Mouse (Mus musculus) limb, embryonic 11.5 days (tissue): Measurements from ENCODE around the gene Csrnp3. TPM values are rescaled to one million over a fixed set of nuclear protein-coding genes. Genes with fewer than 3 reads are reported as not detected.

Experiments used
- ATAC-seq: fragments of 200-750 bp; cut with Nextera tagmentation; 2 replicates; pipeline ENCODE4 v1.8.0; 2017; ENCODE audit warnings: low read depth; ENCODE audit not compliant: insufficient number of reproducible peaks, low FRiP score, low TSS enrichment
- DNase-seq: peaks from one replicate; pipeline ENCODE4 v3.0.0-alpha.2; 2015; ENCODE audit warnings: low spot score
- H3K27ac ChIP-seq: fragments of 300-500 bp; sonication (generic); replicated peaks from 2 replicates; pipeline ENCODE4 v1.5.1; 2014; ENCODE audit warnings: low read depth, mild to moderate bottlenecking, low read length
- H3K27me3 ChIP-seq: fragments of 300-500 bp; sonication (generic); 2 replicates; pipeline ENCODE4 v1.6.1; 2014; ENCODE audit warnings: mild to moderate bottlenecking, low read length, mixed read lengths; ENCODE audit not compliant: control insufficient read depth, insufficient read depth
- H3K36me3 ChIP-seq: fragments of 300-500 bp; sonication (generic); 2 replicates; pipeline ENCODE4 v1.6.1; 2014; ENCODE audit warnings: mild to moderate bottlenecking, low read length, moderate library complexity, mixed read lengths; ENCODE audit not compliant: control insufficient read depth, insufficient read depth
- H3K4me1 ChIP-seq: fragments of 300-500 bp; sonication (generic); 2 replicates; pipeline ENCODE4 v1.6.1; 2014; ENCODE audit warnings: low read length, mixed read lengths; ENCODE audit not compliant: control insufficient read depth, insufficient read depth
- H3K4me2 ChIP-seq: fragments of 300-500 bp; sonication (generic); 2 replicates; pipeline ENCODE4 v1.6.1; 2014; ENCODE audit warnings: low read depth, mild to moderate bottlenecking, moderate library complexity; ENCODE audit not compliant: severe bottlenecking
- H3K4me3 ChIP-seq: fragments of 300-500 bp; sonication (generic); 2 replicates; pipeline ENCODE4 v1.5.1; 2014; ENCODE audit warnings: low read depth, low read length
- H3K9ac ChIP-seq: fragments of 300-500 bp; sonication (generic); 2 replicates; pipeline ENCODE4 v1.6.1; 2014; ENCODE audit warnings: mild to moderate bottlenecking, low read length
- H3K9me3 ChIP-seq: fragments of 300-500 bp; sonication (generic); 2 replicates; pipeline ENCODE4 v1.6.1; 2016; ENCODE audit warnings: low read length; ENCODE audit not compliant: control insufficient read depth
- WGBS: fragments of 180-500 bp; shearing (Covaris S2); extraction: QIAGEN DNeasy Blood & Tissue Kit; methylation state at CpG from one replicate; pipeline ENCODE4 v1.1.7; 2014; 5-methylcytosine and 5-hydroxymethylcytosine counted together
- polyA plus RNA-seq: library from polyadenylated mRNA; unstranded; fragments of >200 nt; fragmentation: Nextera tagmentation; extraction: Ambion mirVana; gene quantifications from 2 replicates; pipeline ENCODE4 v1.2.1, GENCODE M21; 2014

The Csrnp3 gene
- polyA plus RNA-seq, 1 experiment from 2014 or later: 10.8 TPM

DNA sequence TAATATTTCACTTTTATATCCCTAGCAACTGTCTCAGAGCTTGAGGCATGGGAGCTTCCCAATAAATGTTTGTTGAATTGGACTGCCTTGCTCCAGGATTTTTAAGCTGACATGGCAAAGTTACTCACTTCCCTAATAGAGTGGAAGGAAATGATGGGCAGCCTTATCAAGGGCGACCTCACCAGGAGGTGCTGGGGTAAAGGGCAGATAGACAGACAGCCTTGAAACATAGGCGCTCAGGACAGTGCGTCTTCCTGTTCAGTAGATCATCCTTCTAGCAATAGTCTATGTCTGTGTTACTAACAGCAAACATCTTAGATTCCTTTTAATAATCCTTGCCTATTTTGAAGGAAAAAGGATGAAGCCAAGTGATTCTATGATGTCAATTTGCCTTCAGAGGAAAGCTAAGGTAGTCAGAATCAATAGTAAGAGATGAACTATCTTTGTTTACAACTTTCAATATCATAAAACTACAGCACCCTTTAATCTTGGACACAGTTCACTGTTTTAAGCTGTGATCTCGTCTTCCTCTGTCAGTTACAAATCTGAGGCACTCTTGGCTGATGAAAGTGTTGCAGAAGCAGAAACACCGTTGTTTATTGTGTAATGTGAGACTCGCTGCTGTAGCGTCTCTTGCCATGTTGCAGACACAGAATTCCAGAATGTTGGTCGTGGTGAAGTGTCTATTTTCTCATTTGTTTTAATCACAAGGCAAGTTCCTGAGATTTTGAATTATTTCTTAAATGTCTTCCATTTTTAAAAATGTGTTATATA is 81.6 kb downstream of the Csrnp3 start:
- Histone ChIP-seq H3K27ac (no peak overlapping the region), H3K4me2 (no peak overlapping the region), H3K9me3 (no peaks in the 10 kb centered on the region), H3K9ac (no peak overlapping the region), H3K4me1 (peaks cover 5% of the 10 kb centered on the region; the same call in 1 of the 2 replicates), H3K4me3 (no peak overlapping the region), H3K27me3 (no peaks in the 10 kb centered on the region), H3K36me3 (no peaks in the 10 kb centered on the region; the same call in 1 of the 2 replicates)
- ATAC-seq (no peak), DNase-seq (no peak)
- 53% methylated on average over 8 of the region's 8 CpGs for WGBS

DNA sequence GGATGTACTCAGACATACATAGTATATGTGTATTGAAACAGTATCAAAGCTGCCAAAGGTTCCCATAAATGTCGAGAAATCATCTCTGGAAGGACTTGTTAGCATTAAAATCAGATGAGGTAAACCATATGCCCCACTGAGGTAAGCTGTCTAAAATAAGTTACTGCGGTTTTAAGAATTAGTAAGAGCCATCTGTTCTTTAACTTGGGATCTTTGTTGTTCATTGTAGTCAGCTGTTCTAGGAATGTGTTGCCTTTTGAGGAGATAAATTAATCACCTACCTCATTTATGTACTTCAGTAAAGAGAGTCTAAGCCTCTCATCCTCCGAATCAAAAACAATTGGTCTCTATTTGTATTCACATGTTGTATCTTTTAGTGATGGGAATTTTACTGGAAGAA is 83.7 kb downstream of the Csrnp3 start:
- no peaks in the 10 kb centered on the region for H3K9me3 ChIP-seq
- H3K4me2 ChIP-seq: no peak overlapping the region
- H3K36me3 ChIP-seq: no peaks in the 10 kb centered on the region; the same call in 1 of the 2 replicates
- no peak overlapping the region for H3K4me3 ChIP-seq
- H3K4me1 ChIP-seq: peaks cover 5% of the 10 kb centered on the region; the same call in 1 of the 2 replicates
- ATAC-seq: no peak
- H3K9ac ChIP-seq: no peak overlapping the region
- H3K27ac ChIP-seq: no peak overlapping the region
- no peaks in the 10 kb centered on the region for H3K27me3 ChIP-seq
- WGBS: 49% methylated on average over 3 of the region's 3 CpGs
- DNase-seq: no peak

DNA sequence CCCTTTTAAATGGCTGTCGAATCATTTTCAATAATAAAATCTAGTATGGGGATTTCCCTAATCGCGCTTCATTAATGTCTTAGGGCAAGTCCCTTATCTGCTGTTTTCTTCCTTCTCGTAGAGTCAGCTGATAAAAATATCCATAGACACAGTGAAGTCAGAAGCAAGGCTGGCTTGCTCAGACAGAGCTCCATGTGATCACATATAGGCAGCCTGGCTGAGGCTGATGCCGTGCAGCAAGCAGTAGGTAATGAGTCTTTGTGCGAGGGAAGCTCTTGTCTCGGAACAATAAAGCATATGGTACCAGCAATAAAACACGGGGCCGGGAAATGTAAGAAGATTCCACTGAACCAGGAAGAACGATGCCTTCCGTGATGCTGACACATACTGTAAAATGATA is 84.4 kb downstream of the Csrnp3 start:
- no peaks in the 10 kb centered on the region for H3K36me3 ChIP-seq
- no peaks in the 10 kb centered on the region for H3K9me3 ChIP-seq
- no peak overlapping the region; the same call in 1 of the 2 replicates for H3K27ac ChIP-seq
- no peaks in the 10 kb centered on the region for H3K27me3 ChIP-seq
- H3K4me2 ChIP-seq: 0 out of 2 replicates have a peak overlapping the region, but pooled peaks have one; percentile 4
- H3K9ac ChIP-seq: no peak overlapping the region
- WGBS: 42% methylated on average over 11 of the region's 11 CpGs
- ATAC-seq (peak; percentile 65), DNase-seq (peak; percentile 48)
- H3K4me1 ChIP-seq: peaks cover 5% of the 10 kb centered on the region; the same call in 1 of the 2 replicates
- no peak overlapping the region for H3K4me3 ChIP-seq

DNA sequence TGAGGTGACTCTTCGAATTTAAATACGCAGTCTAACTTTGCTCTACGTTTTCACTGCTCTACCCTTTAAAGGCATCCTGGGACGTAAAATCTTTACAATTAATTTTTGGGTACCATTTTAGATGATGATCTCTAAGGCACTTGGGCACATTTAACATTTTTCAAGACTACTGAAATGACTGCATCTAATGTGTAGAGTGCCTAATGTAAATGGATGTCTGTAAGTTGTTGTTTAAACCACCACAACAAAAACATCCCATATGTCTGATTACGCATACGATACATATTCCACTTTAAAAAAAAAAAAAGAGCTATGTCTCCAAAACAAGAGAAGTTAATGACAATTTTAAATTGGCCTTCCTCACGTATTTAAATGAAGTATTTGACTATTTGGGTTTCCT is 85.7 kb downstream of the Csrnp3 start:
- no peak for ATAC-seq
- no peak for DNase-seq
- Histone ChIP-seq H3K9me3 (no peaks in the 10 kb centered on the region), H3K4me2 (peak overlapping the region; percentile 53), H3K4me3 (peak overlapping the region; percentile 36), H3K27ac (no peak overlapping the region; the same call in 1 of the 2 replicates), H3K9ac (peak overlapping the region; percentile 51; the same call in 1 of the 2 replicates), H3K27me3 (no peaks in the 10 kb centered on the region), H3K36me3 (no peaks in the 10 kb centered on the region), H3K4me1 (peaks cover 5% of the 10 kb centered on the region; the same call in 1 of the 2 replicates)
- WGBS: 64% methylated on average over 7 of the region's 7 CpGs

DNA sequence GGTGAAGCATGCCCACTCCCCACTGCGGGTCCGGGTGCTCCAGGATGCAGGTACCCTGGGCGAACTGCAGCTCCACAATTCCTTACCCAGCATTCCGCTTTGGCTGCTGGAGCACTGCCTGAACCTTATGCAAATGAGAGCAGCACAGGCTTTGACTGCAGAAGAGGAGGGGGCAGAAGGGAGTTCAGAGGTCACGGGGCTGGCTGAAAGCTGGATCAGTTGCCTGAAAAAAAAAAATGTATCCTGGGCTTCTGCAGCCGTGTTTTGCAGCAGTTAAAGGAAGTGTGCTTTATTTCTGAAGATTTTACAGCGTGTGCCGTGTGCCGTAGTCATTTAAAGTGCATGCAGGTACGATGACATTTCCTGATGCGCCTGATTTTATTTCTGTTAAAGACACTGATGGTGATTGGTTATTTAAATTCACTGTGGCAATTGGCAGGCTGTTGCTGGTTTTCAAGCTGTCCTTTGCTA is 86.3 kb downstream of the Csrnp3 start:
- Histone ChIP-seq H3K27me3 (no peaks in the 10 kb centered on the region), H3K36me3 (no peaks in the 10 kb centered on the region), H3K9me3 (no peaks in the 10 kb centered on the region), H3K4me2 (peak overlapping the region; percentile 53), H3K27ac (no peak overlapping the region; the same call in 1 of the 2 replicates), H3K4me3 (peak overlapping the region; percentile 36), H3K4me1 (peaks cover 5% of the 10 kb centered on the region; the same call in 1 of the 2 replicates), H3K9ac (peak overlapping the region; percentile 51; the same call in 1 of the 2 replicates)
- DNase-seq (peak; percentile 77), ATAC-seq (peak; percentile 75)
- WGBS: under 1% methylated on average over 11 of the region's 11 CpGs

DNA sequence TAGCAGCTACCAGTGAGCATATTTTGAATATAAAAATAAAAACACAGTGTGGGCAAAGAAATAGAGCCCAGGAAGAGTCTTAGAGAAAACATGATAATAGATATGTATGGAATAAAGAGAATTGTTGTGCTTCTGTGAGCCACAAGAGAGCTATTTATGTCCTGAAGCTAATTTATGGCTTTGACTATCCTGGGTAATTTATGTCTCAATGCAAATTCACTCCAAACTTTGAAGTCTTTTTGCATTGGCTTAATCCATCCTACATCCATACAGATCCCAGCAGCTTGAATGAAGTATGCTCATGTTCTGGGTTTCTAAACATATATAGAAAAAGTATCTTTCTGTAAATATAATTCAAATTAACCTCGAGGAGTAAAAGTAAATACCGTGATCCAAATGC is 88.5 kb downstream of the Csrnp3 start:
- no peaks in the 10 kb centered on the region for H3K9me3 ChIP-seq
- H3K36me3 ChIP-seq: no peaks in the 10 kb centered on the region
- ATAC-seq: no peak
- WGBS: 63% methylated on average over 2 of the region's 2 CpGs
- peaks cover 9% of the 10 kb centered on the region for H3K4me1 ChIP-seq
- H3K27ac ChIP-seq: no peak overlapping the region
- H3K9ac ChIP-seq: no peak overlapping the region
- H3K27me3 ChIP-seq: no peaks in the 10 kb centered on the region
- H3K4me3 ChIP-seq: no peak overlapping the region
- no peak overlapping the region for H3K4me2 ChIP-seq
- DNase-seq: no peak

DNA sequence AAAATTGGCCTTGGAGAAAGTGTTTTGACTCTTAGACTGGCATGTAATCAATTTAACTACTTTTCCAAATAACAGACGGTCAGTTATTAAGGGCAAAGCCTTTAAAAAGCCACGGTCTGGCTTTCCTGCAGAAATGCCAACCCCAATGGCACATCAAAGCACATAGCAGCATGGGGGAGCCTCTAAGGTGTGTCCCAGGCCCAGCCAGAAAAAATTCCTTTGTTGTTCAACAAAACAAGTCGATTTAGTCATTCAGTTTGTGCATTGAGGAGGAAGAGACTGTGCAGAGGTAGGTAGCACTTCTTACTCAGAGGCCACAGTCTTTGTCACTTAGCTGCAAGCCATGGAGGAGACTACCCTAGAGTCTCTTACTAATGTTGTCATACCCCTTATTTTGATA is 93.3 kb downstream of the Csrnp3 start:
- DNase-seq (no peak), ATAC-seq (no peak)
- H3K4me3 ChIP-seq: no peak overlapping the region
- peaks cover 4% of the 10 kb centered on the region for H3K4me1 ChIP-seq
- H3K36me3 ChIP-seq: no peaks in the 10 kb centered on the region
- H3K4me2 ChIP-seq: no peak overlapping the region
- H3K27ac ChIP-seq: no peak overlapping the region
- no peaks in the 10 kb centered on the region for H3K27me3 ChIP-seq
- no peaks in the 10 kb centered on the region for H3K9me3 ChIP-seq
- 13% methylated on average over 3 of the region's 3 CpGs for WGBS
- H3K9ac ChIP-seq: no peak overlapping the region

DNA sequence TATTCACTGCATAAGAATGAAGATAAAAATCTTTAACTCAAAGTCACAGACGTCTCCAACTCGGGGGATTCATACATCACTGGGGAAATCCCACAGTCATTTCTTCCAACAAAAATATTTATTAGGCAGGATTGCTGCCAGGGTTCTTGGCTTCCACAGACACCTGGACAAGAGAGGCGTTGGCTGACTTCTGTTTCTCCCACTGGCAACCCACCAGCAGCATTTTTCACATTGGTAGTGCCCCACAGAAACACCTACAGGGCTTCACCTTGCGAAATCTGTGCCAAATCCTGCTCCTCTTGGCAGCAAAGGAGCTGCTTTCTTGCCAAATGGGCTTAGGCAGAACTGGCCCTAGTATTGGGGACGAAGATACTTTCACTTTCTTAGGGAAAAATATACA is 94.8 kb downstream of the Csrnp3 start:
- DNase-seq: no peak
- Histone ChIP-seq H3K4me1 (peaks cover 4% of the 10 kb centered on the region), H3K27me3 (no peaks in the 10 kb centered on the region), H3K36me3 (no peaks in the 10 kb centered on the region), H3K27ac (no peak overlapping the region), H3K9ac (no peak overlapping the region), H3K4me2 (no peak overlapping the region), H3K9me3 (no peaks in the 10 kb centered on the region), H3K4me3 (no peak overlapping the region)
- 87% methylated on average over 5 of the region's 5 CpGs for WGBS
- ATAC-seq: no peak
